Mouse (Mus musculus) embryonic facial prominence, embryonic 11.5 days (tissue): ENCODE measurements around the gene Cfap61. TPM values are rescaled to one million over a fixed set of nuclear protein-coding genes. Genes with fewer than 3 reads are reported as not detected.

Experiments
- ATAC-seq: fragments of 200-750 bp; cut with Nextera tagmentation; replicated peaks from 2 replicates; pipeline ENCODE4 v1.8.0; 2017; ENCODE audit warnings: low read depth; ENCODE audit not compliant: insufficient number of reproducible peaks, low FRiP score, low TSS enrichment
- DNase-seq: peaks from one replicate; pipeline ENCODE4 v3.0.0-alpha.2; 2015; ENCODE audit warnings: low spot score
- H3K27ac ChIP-seq: fragments of 300-500 bp; sonication (generic); replicated peaks from 2 replicates; pipeline ENCODE4 v1.5.1; 2014; ENCODE audit warnings: mild to moderate bottlenecking, low read depth, low read length, control low read depth
- H3K27me3 ChIP-seq: fragments of 300-500 bp; sonication (generic); 2 replicates; pipeline ENCODE4 v1.6.1; 2014; ENCODE audit warnings: mild to moderate bottlenecking, low read length, moderate library complexity, mixed read lengths; ENCODE audit not compliant: control insufficient read depth, insufficient read depth
- H3K36me3 ChIP-seq: fragments of 300-500 bp; sonication (generic); replicated peaks from 2 replicates; pipeline ENCODE4 v1.6.1; 2014; ENCODE audit warnings: low read depth, mild to moderate bottlenecking, low read length, moderate library complexity, mixed read lengths; ENCODE audit not compliant: control insufficient read depth, insufficient read depth
- H3K4me1 ChIP-seq: fragments of 300-500 bp; sonication (generic); 2 replicates; pipeline ENCODE4 v1.6.1; 2014; ENCODE audit warnings: low read length, mixed read lengths; ENCODE audit not compliant: control insufficient read depth, insufficient read depth
- H3K4me2 ChIP-seq: fragments of 300-500 bp; sonication (generic); 2 replicates; pipeline ENCODE4 v1.6.1; 2014; ENCODE audit warnings: low read depth, mild to moderate bottlenecking, control low read depth, low read length, moderate library complexity
- H3K4me3 ChIP-seq: fragments of 300-500 bp; sonication (generic); 2 replicates; pipeline ENCODE4 v1.5.1; 2014; ENCODE audit warnings: low read depth, low read length, control low read depth
- H3K9ac ChIP-seq: fragments of 300-500 bp; sonication (generic); replicated peaks from 2 replicates; pipeline ENCODE4 v1.6.1; 2014; ENCODE audit warnings: mild to moderate bottlenecking, control low read depth, low read length
- H3K9me3 ChIP-seq: fragments of 300-500 bp; sonication (generic); replicated peaks from 2 replicates; pipeline ENCODE4 v1.6.1; 2016; ENCODE audit warnings: mild to moderate bottlenecking, low read length, inconsistent platforms, mixed read lengths; ENCODE audit not compliant: control insufficient read depth
- WGBS: fragments of 180-500 bp; shearing (Covaris S2); extraction: QIAGEN DNeasy Blood & Tissue Kit; methylation state at CpG from one replicate; pipeline ENCODE4 v1.1.7; 2014; 5-methylcytosine and 5-hydroxymethylcytosine counted together
- polyA plus RNA-seq: library from polyadenylated mRNA; unstranded; fragments of >200 nt; fragmentation: Nextera tagmentation; extraction: Ambion mirVana; gene quantifications from 2 replicates; pipeline ENCODE4 v1.2.1, GENCODE M21; 2014

The Cfap61 gene
- polyA plus RNA-seq, 1 experiment from 2014 or later: 0.38 TPM

- DNase-seq (no peak), ATAC-seq (0 out of 2 replicates have a peak, but pooled peaks have one; percentile 20)
- 55% methylated on average over 7 of the region's 7 CpGs for WGBS
- H3K9ac ChIP-seq: no peak overlapping the region
- no peaks in the 10 kb centered on the region for H3K9me3 ChIP-seq
- H3K4me1 ChIP-seq: no peaks in the 10 kb centered on the region
- H3K36me3 ChIP-seq: no peaks in the 10 kb centered on the region
- no peak overlapping the region for H3K4me3 ChIP-seq
- H3K27ac ChIP-seq: no peak overlapping the region
- no peaks in the 10 kb centered on the region for H3K27me3 ChIP-seq
- H3K4me2 ChIP-seq: no peak overlapping the region
Measured at GRCm38 (mm10) chr2:146169492-146169891, 234.9 kb downstream of the Cfap61 start.

- H3K27ac ChIP-seq: no peak overlapping the region
- H3K27me3 ChIP-seq: no peaks in the 10 kb centered on the region
- ATAC-seq (no peak), DNase-seq (no peak)
- no peak overlapping the region for H3K4me2 ChIP-seq
- H3K4me1 ChIP-seq: no peaks in the 10 kb centered on the region
- no peaks in the 10 kb centered on the region for H3K9me3 ChIP-seq
- H3K36me3 ChIP-seq: no peaks in the 10 kb centered on the region
- WGBS: 38% methylated on average over 4 of the region's 4 CpGs
- no peak overlapping the region for H3K4me3 ChIP-seq
- no peak overlapping the region for H3K9ac ChIP-seq
Measured at GRCm38 (mm10) chr2:146172106-146172505, 237.5 kb downstream of the Cfap61 start.

- Histone ChIP-seq H3K27ac (no peak overlapping the region), H3K27me3 (no peaks in the 10 kb centered on the region), H3K4me1 (no peaks in the 10 kb centered on the region), H3K4me3 (no peak overlapping the region), H3K9ac (no peak overlapping the region), H3K36me3 (no peaks in the 10 kb centered on the region), H3K9me3 (no peaks in the 10 kb centered on the region), H3K4me2 (no peak overlapping the region)
- ATAC-seq (no peak), DNase-seq (no peak)
- WGBS: 93% methylated on average over 7 of the region's 7 CpGs
Measured at GRCm38 (mm10) chr2:146174173-146174572, 239.6 kb downstream of the Cfap61 start.

- Histone ChIP-seq H3K36me3 (no peaks in the 10 kb centered on the region), H3K9ac (no peak overlapping the region), H3K4me3 (no peak overlapping the region), H3K27me3 (no peaks in the 10 kb centered on the region), H3K4me2 (no peak overlapping the region), H3K4me1 (no peaks in the 10 kb centered on the region), H3K27ac (no peak overlapping the region), H3K9me3 (no peaks in the 10 kb centered on the region)
- WGBS: 72% methylated on average over 1 of the region's 1 CpGs
- ATAC-seq (no peak), DNase-seq (no peak)
Measured at GRCm38 (mm10) chr2:146178718-146179117, 244.1 kb downstream of the Cfap61 start.

- no peak overlapping the region for H3K4me3 ChIP-seq
- H3K4me2 ChIP-seq: no peak overlapping the region
- DNase-seq: no peak
- no peak for ATAC-seq
- 80% methylated on average over 24 of the region's 24 CpGs for WGBS
- no peaks in the 10 kb centered on the region for H3K36me3 ChIP-seq
- H3K27me3 ChIP-seq: no peaks in the 10 kb centered on the region
- no peaks in the 10 kb centered on the region for H3K4me1 ChIP-seq
- H3K9ac ChIP-seq: no peak overlapping the region
- H3K27ac ChIP-seq: no peak overlapping the region
- H3K9me3 ChIP-seq: no peaks in the 10 kb centered on the region
Measured at GRCm38 (mm10) chr2:146183830-146184793, 249.5 kb downstream of the Cfap61 start.

- Histone ChIP-seq H3K4me1 (no peaks in the 10 kb centered on the region), H3K9ac (no peak overlapping the region), H3K4me2 (no peak overlapping the region), H3K36me3 (no peaks in the 10 kb centered on the region), H3K9me3 (no peaks in the 10 kb centered on the region), H3K27ac (no peak overlapping the region), H3K4me3 (no peak overlapping the region), H3K27me3 (no peaks in the 10 kb centered on the region)
- DNase-seq (no peak), ATAC-seq (no peak)
- WGBS: 86% methylated on average over 11 of the region's 11 CpGs
Measured at GRCm38 (mm10) chr2:146196126-146196525, 261.5 kb downstream of the Cfap61 start.

- 77% methylated on average over 7 of the region's 7 CpGs for WGBS
- ATAC-seq: no peak
- H3K9me3 ChIP-seq: no peaks in the 10 kb centered on the region
Measured at GRCm38 (mm10) chr2:146197947-146198346, 263.4 kb downstream of the Cfap61 start.

GRCm38 (mm10) chr2:146210968-146211367, 276.4 kb downstream of the Cfap61 start:
- DNase-seq (no peak), ATAC-seq (no peak)
- H3K9me3 ChIP-seq: no peaks in the 10 kb centered on the region
- no peaks in the 10 kb centered on the region; the same call in 1 of the 2 replicates for H3K4me1 ChIP-seq
- H3K36me3 ChIP-seq: no peaks in the 10 kb centered on the region
- H3K4me2 ChIP-seq: no peak overlapping the region
- no peak overlapping the region for H3K9ac ChIP-seq
- no peak overlapping the region for H3K4me3 ChIP-seq
- H3K27me3 ChIP-seq: peaks cover 5% of the 10 kb centered on the region
- no peak overlapping the region for H3K27ac ChIP-seq
- WGBS: 62% methylated on average over 4 of the region's 4 CpGs

More at GRCm38 (mm10) chr2:146197947-146198346, 263.4 kb downstream of the Cfap61 start:
- Histone ChIP-seq H3K4me2 (no peak overlapping the region), H3K36me3 (no peaks in the 10 kb centered on the region), H3K4me1 (no peaks in the 10 kb centered on the region), H3K9ac (no peak overlapping the region), H3K4me3 (no peak overlapping the region), H3K27ac (no peak overlapping the region), H3K27me3 (no peaks in the 10 kb centered on the region)
- DNase-seq: no peak
